Mouse (Mus musculus): ENCODE measurements at regions not wholly inside any gene's neighbourhood (a gene's known extent, or its start where the extent isn't known, plus 50 kb on each side); places are given as distances from the start of the nearest gene placed in this dataset.

- TF ChIP-seq CTCF (IDR thresholded peaks at IDR 0.05; ENCODE audit: low read depth, low read length): no peak
- TF ChIP-seq POLR2A (IDR thresholded peaks at IDR 0.05; ENCODE audit: borderline replicate concordance, low read depth, low read length): no peak
Measured at GRCm38 (mm10) chr16:42719915-42720314, 155.8 kb upstream of the Zbtb20 start.
